Mouse (Mus musculus): ENCODE data around the gene Rab17.

Gene Rab17

DNA sequence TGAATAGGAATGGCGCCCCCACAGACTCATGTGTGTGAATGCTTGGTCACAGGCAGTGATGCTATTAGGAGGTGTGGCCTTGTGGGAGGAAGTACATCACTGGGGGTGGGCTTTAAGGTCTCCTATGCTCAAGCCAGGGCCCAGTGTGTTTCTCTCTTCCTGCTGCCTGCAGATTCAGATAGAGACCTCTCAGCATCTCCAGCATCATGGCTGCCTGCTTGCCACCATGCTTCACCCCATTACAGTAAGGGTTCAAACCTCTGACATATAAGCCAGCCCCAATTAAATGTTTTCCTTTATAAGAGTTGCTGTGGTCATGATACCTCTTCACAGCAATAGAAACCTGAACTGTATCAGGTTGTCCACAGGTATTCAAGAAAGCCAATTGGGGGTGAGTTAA is 26.5 kb upstream of the Rab17 start:
- no peak for DNase-seq (ENCODE audit: low spot score)

DNA sequence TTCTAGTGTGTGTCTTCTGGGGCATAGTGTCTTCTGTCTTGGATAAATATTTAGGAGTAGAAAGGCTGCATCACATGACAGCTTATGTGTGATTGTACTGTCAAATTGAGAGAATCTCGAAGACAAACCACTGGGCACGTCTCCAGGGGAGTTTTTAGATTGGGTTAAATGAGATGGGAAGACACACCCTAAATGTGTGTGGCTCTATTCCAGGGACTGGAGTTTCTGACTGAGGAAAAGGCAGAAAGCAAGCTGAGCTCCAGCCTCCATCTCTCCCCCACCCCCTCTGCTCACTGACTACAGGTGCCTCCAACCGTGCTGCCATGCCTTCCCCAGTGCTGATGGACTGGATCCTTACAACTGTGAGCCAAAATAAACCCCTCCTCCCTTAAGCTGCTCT is 11.9 kb upstream of the Rab17 start:
- no peak for DNase-seq (ENCODE audit: low spot score)

DNA sequence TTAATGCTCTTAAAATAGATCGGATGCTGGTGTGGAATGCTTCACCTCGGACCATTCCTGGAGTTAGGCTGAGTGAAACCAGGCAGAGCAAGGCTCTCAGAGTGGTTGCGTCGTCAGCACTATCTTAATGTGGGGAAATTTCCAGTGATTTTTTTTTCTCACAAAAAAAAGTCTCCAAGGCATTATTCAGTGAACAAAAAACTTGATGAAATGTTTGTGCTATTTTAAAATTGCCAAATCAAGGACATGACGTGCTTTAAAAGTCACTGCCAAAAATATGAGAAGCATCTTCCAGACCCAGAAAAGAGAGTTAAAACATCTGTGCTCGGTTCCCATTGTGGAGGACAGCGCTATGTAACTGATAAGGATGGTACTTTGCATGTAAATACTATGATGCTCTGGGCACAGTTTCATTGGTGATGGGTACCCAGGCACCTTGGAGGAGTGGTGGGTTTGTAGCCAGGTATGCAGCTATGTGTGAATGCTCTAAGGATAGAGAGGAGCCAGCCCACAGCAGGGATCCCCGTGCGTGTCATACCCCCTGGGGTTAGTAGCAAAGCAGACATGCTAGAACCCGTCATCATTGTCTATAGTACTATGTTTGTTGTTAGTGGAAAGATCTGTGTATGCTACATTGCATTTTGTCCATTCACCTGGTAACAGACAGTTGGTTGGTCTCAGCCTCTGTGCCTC is 11.3 kb upstream of the Rab17 start:
- DNase-seq (ENCODE audit: low spot score): no peak

DNA sequence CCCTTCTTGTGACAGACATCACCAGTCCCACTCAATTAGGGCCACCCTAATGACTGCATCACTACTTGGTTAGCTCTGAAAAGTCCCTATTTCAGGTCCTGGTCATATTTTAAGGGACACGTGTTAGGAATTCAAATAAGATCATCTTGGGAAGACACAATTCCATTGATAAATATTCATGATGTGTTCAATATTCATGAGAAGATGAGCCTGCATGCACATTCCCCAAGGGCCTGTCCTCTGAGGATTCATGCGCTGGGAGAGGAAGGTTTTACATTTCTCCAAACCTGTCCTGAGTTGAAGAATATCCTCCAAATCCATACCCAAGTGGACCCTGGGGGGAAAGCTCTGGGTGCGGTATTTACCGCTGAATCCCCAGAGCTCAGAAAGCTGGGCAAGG is 6.5 kb upstream of the Rab17 start:
- DNase-seq (ENCODE audit: low spot score): no peak

DNA sequence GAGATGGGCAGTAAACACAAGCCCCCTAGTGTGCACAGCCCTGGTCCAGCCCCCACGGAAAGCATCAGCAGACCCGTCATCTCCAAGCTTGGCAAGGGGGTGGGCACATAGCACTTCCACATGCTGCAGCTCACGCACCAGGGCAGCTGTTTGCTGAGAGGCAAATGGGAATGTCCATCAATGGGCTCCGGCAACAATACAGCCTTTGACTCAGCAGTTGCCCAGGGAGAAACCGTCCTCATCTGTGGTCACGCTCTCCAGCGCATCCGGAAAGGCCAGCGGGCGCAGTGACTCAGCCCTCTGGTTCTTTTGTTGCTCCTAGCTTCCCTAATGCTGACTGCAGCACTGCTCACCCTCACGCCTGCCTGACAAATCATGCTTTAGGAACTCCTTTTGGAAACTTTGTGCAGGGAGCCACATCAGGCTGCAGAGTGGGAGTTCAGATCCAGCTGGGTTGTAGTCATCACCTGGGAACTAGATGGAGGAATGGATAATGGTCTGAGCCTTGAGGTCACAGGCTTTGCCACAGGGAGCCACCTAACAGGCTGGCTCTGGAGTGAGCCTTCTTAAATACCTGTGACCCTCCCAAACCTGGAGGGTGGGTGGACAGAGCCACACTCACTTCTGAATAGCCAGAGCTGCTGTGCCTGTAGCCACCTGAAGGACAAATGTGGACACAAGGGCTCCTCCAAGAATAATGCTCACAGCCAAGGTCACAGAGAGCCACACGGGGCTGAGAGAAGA is 5.6 kb upstream of the Rab17 start:
- DNase-seq (ENCODE audit: low spot score): peak; percentile 47

DNA sequence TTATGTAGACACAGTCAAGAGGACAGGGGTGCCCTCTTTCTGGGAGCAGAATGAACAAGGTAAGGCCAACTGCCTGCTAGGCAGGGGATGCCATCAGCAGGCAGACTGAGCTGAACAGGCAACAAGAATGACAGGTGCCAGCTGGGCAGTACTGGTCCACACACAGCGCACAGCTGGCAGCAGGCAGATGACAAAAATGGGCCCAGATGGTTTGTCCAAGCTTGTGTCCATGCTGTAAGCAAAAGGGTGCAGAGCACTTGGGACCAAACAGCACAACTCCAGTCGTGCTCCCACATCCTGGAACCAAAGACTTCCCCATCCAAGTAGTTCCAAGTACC is 4.1 kb upstream of the Rab17 start:
- no peak for DNase-seq (ENCODE audit: low spot score)

DNA sequence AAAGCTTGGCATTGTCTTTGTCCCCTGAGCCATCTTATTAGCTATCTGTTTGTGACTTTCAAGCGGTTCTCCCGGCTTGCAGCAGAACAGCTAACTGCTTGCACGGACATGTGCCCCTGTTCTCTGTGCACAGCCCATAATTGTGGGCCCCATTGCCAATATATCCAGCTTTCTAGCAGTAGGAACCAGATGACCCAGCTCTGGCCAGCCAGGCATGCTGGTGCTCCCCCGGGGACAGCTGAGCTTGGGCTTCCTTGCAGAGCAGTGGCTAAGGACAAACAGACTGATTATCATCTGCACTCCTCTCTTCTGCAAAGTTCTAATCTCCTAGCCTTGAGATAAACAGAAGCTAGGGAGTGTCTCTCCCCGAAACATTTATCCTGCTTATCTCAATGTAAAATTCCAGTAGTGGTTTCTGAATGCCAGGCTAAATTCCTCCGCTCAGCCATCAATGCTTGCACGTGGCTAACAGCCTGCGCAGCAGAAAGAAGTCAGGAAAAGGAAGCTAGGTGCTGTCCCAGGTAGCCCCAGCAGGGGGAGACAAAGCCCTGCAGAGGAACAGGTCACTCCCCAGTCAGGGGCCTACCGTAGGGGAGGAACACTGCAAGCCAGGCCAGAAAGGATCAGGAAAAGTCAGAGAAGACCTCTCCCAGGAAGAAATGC is 3.6 kb upstream of the Rab17 start:
- DNase-seq (ENCODE audit: low spot score): peak; percentile 82

DNA sequence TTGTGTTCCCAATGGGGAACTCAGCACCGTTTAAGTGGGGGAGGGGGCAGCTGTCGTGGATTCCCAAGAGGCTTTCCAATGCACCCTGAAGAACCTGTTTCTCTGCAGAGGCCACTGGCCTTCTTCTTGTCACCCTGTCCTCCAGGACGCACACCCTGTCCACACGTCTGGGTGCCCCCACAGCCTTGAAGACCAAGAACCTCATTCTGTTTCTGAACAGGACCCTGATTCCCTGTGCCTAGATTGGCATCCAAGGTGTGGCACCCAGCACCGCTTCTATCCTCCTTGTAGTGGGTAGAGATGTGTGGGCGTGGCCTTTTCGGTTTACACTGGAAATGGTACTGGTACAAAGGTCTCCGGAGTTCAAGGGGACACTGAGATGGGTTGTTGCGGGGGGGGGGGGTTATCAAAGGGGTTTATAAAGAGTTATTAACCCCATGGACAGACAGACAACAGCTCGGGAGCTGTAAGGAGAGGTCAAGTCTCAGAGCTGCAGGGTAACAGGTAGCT is 475 bp upstream of the Rab17 start:
- DNase-seq (ENCODE audit: low spot score): no peak

DNA sequence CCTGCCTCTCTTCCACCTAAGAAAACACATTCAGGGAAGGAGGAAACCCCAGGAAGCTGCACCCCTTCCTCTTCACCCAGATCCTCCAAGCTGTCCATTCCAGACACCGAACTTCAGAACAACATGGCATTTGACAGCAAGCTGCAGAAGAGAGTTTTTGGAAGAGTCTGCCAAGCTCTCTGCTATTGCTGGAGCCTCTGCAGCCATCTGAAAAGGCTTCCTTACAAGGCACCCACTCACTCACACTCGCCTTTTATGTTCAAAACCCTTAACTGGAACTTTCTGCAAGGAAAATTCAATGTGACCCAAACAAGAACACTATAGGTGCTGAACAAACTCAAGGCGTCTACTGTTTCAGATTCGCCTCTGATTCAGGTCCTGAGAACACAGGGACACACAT is 812 bp downstream of the Rab17 start:
- DNase-seq (ENCODE audit: low spot score): no peak

DNA sequence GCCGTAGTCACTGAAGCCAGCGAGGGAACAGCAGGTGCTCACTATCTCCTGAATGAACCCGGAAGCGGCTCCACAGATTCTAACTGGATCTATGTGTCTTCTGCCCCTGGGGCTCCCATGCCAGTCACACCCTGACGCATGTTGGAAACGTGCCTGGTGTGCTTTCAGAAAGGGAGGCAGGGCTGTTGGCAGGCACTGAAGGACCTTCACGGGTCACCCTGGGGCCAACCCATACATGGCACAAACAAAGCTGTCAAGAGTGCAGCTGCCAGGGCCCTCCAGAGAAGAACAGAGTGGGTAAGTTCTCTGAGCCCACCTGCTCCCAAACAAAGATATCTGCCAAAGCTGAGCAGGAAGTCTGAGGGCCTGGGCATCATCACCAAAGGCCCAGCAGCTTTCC is 1.9 kb downstream of the Rab17 start:
- no peak for DNase-seq (ENCODE audit: low spot score)

DNA sequence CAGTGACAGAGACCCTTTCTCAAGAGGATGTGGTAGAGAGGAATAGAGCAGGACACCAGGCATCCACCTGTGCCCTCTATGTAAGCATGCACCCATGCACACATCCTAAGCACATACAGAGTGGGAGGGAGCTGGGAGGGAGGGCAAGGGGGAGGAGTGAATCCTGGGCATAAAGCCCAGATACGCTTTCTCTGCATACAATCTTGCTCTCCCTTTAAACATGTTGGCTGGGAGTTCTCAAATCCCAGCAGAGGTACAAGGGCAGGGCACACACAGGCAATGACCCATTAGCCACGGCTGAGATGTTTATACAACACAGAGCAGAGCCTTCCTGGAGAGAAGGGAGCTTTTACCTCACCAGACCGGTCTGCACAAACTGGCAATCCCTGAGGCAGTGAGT is 6.5 kb downstream of the Rab17 start:
- no peak for DNase-seq (ENCODE audit: low spot score)

DNA sequence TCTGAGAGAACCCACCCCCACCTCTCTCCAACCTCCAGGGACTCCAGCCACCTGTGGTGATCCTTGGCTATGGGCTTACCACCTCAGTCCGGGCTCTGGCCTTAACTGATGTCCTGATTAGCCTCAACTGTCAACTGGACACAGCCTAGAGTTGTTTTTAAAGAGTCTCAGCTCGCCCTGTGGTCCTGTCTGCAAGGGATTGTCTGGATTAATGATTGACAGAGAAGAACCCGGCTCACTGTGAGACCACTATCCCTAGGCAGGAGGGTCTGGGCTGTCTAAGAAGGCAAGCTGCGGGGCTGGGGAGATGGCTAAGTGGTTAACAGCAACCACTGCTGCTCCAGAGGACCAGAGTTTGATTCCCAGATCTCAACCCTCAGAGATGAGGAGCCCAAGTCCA is 6.9 kb downstream of the Rab17 start:
- DNase-seq (ENCODE audit: low spot score): no peak

DNA sequence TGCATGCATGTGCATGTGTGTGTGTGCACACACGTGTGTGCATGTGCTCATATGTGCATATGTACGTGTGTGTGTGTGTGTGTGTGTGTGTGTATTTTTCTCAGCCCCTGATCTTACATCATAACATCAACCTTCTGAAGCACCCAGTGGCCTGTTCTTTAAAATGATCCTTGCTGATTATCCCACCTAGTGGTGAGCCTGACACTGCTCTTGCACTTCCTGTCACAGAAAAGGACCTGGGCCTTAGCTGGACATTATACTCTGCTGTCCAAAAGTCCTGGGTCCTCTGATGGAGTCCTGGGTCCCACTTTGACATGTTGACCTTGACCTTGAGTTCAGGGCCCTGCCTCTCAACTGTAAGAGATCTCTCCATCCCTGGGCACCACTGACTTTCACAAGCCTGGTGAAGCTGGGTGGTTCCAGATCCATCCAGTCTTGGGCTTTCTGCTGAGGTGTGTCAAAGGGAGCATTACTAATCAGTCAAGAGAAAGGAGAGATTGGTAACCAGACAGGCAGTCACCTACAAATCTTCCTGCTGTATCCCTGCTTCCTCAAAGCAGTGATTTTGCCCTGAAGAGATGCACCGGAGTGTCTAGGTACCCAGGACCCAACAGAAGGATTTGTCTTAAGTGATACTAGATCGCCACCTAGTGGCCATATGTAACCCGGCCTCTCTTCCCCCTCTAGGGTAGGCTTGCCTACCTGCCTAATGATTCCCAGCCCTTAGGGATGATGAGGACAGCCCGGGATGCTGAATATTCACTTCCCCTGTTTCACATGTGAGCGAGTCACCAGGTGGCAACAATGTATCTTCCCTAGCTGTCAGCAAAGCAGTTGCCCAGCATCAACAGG is 13.0 kb downstream of the Rab17 start:
- peak; percentile 57 for DNase-seq (ENCODE audit: low spot score)

DNA sequence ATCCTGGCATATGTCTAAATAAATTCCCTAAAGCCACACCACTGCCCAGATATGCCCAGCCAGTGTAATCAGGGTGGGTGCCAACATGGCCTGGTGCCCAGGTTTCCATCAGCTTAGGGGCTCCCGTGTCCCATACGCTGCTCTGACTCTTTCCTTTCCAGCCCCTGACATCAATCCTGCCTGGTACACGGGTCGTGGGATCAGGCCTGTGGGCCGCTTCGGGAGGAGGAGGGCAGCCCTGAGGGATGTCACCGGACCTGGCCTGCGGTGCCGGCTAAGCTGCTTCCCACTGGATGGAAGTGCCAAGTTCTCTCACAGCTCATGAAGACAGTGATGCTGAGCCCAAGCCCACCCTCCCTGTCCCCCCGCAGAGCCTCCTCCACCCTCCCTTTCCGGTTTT is 15.8 kb downstream of the Rab17 start:
- DNase-seq (ENCODE audit: low spot score): no peak

DNA sequence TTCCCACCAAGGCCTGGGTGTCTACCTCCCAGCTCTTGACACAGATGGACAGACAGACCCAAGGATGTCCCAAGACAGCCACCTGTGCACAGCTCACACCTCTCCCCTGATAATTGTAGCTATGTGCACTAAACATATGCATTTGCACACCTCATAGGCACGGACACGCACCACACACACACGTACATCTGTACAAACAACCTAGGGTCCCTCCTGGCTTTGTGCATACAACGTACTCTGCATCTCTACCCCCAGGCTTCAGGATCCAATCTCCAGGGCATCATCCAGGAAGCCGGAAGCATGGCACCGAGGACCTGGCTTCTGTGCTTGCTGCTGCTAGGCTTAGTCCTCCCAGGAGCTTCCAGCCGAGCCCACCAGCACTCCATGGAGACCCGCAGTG is 16.7 kb downstream of the Rab17 start, which contains the start of gene Prlh:
Gene Prlh (plus strand): TSS at position 301 of the 400 bp plus-strand sequence.
- DNase-seq (ENCODE audit: low spot score): no peak

DNA sequence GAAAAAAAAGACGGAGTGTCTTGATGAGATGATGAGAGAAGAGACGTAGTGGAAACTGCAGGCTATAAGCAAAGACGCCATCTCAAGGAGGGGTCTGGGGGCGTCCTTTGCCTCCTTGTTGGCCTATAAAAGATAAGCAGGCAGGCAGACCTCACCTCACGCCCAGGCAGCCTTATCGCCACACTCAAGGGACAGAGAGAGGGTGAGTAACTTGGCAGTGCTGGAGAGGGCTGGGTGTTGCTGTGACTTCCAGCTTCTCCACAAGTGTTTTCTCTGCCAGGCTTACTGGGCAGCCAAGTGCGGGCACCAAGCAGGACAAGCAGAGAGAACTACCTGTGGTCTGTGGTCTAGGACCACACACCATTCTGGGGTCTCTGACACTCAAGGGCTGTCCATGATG is 17.8 kb downstream of the Rab17 start:
- no peak for DNase-seq (ENCODE audit: low spot score)

DNA sequence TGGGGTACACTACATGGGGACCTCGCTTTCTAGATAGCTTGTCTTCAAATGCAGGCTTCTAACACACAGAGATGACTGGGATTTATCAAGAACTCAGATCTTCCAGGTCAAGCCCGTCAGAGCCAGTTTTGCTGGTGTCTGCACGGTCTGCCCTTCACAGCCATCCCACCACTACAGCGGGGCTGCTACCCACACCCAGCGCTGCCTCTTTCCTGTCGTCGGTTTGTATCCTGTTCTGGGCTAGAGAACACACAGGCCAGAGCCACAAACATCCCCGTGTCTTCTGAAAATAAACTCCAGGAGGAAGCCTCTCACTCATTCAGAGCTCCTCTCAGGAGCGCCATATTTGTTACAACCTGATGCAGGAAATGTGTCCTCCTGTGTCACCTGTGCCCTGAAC is 20.2 kb downstream of the Rab17 start:
- DNase-seq (ENCODE audit: low spot score): no peak

DNA sequence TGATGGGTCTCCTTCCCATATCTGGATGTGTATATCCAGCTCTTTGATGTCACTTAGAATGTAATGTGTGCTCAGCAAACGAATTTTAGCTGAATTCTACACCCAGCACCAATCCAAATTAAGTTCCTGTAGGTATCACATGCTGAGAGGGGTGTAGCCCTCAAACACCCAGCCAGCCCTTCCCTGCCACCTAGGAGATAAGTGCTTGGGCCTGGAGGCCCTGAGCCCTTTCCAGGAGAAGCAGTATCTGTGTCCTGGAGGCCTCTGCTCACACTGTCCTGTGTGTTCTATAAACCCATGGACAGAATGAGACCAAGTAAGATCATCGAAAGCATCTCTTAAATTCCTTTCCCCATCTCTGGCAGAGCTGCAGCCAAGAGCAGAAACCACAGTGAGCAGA is 22.2 kb downstream of the Rab17 start:
- DNase-seq (ENCODE audit: low spot score): no peak

DNA sequence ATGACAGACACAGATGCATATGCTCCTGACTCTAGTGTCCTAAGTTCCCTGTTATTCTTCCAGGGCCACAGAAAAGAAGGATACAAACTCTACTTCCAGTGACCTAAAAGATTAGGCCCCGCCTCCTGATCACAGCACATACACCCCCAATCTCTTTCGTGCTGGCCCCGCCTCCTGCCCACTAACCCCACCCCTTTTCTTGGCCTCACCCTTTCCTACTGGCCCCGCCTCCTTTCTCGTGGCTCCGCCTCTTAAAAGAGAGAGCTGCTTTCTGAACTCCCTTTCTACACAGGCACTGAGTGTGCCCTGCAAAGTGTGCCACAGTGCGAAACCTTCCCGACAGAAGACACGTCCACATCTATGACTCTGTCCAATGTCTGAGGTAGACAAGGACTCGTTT is 24.3 kb downstream of the Rab17 start:
- no peak for DNase-seq (ENCODE audit: low spot score)

DNA sequence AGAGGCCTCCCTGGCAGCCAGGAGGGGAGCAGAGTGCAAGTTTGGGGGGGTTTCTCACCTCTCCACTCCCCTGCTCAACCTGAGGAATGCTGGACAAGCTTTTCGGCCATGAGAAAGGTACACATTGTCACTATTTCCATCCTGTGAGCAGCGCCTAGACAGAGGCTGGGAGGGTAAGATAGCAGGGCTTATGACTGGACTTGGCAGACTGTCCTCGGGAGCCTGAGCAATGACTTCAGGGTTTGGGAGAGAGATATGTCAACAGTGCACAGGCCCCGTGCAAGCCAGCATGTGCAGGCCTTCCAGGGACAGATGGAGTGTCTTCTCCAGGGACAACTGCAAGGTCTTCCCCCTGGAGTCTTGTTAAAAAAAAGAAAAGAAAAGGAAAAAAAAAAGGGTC is 29.5 kb downstream of the Rab17 start:
- no peak for DNase-seq (ENCODE audit: low spot score)

DNA sequence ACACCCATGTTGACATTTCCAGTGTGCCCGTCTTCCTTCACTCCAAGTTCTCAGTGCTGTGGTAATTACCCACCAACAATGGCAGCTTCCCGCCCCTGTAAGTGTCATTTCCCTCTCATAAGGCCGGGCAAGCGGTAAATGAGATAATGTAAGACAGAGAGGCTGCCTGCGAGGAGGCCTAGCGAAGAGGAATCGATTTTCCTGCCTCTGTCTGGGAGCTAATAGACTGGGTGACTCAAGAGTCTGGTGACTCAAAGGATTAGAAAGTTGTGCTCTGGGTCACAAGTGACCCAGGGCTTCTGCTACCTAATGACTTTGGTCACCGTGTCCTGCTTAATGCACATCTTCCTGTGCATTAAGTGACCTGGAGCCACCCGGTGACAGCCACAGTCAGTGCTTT is 32.5 kb downstream of the Rab17 start:
- DNase-seq (ENCODE audit: low spot score): no peak

DNA sequence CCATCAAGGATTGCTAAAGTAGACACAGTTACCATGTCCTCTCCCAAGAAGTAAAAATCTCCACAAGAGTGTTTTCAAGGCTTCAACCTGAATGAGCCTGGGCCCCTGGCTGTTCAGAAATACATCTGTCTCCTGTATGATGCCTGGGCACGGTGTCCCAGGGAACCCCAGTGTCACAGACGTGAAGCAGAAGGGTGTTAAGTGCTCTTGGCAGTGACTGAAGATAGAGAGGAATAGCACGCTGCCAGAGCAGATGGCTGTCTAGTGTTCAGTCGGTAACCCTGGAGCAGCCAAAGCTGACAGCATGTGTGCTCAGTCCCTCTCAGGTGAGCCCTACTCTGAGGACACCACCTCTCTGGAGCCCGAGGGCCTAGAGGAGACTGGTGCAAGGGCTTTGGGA is 36.5 kb downstream of the Rab17 start:
- DNase-seq (ENCODE audit: low spot score): no peak
